Mouse (Mus musculus) hindbrain, embryonic 12.5 days (tissue): ENCODE data around the gene Tspan33. TPM values are rescaled to one million over a fixed set of nuclear protein-coding genes. Genes with fewer than 3 reads are reported as not detected.
A peak's percentile ranks its signal among the peaks of the same experiment; 100 is the strongest.
"Not testable (repeated sequence)": the region's sequence is repeated elsewhere in the genome, so short reads cannot be mapped to it uniquely, and the experiment has no call there.

ENCODE experiments used
- ATAC-seq: fragments of 200-750 bp; cut with Nextera tagmentation; 2 replicates; pipeline ENCODE4 v1.8.0; 2017; ENCODE audit warnings: moderate TSS enrichment; ENCODE audit not compliant: low FRiP score
- H3K27ac ChIP-seq: fragments of 300-500 bp; sonication (generic); 2 replicates; pipeline ENCODE4 v1.5.1; 2016; ENCODE audit warnings: mild to moderate bottlenecking
- H3K27me3 ChIP-seq: fragments of 300-500 bp; sonication (generic); 2 replicates; pipeline ENCODE4 v1.6.1; 2016; ENCODE audit warnings: mild to moderate bottlenecking
- H3K36me3 ChIP-seq: fragments of 300-500 bp; sonication (generic); 2 replicates; pipeline ENCODE4 v1.6.1; 2016; ENCODE audit warnings: mild to moderate bottlenecking
- H3K4me1 ChIP-seq: fragments of 300-500 bp; sonication (generic); 2 replicates; pipeline ENCODE4 v1.6.1; 2016
- H3K4me2 ChIP-seq: fragments of 300-500 bp; sonication (generic); replicated peaks from 2 replicates; pipeline ENCODE4 v1.6.1; 2016; ENCODE audit warnings: mild to moderate bottlenecking
- H3K4me3 ChIP-seq: fragments of 300-500 bp; sonication (generic); 2 replicates; pipeline ENCODE4 v1.5.1; 2016; ENCODE audit warnings: mild to moderate bottlenecking
- H3K9ac ChIP-seq: fragments of 300-500 bp; sonication (generic); 2 replicates; pipeline ENCODE4 v1.6.1; 2016; ENCODE audit warnings: mild to moderate bottlenecking, moderate library complexity
- H3K9me3 ChIP-seq: fragments of 300-500 bp; sonication (generic); replicated peaks from 2 replicates; pipeline ENCODE4 v1.6.1; 2016; ENCODE audit warnings: mild to moderate bottlenecking
- WGBS: fragments of 180-500 bp; shearing (Covaris S2); methylation state at CpG from one replicate; pipeline ENCODE4 v1.1.7; 2016; 5-methylcytosine and 5-hydroxymethylcytosine counted together
- polyA plus RNA-seq: library from polyadenylated mRNA; unstranded; fragments of >200 nt; fragmentation: Nextera tagmentation; extraction: Ambion mirVana; gene quantifications from 2 replicates; pipeline ENCODE4 v1.2.1, GENCODE M21; 2016

The Tspan33 gene
- polyA plus RNA-seq, 1 experiment from 2014 or later: 9.2 TPM

DNA sequence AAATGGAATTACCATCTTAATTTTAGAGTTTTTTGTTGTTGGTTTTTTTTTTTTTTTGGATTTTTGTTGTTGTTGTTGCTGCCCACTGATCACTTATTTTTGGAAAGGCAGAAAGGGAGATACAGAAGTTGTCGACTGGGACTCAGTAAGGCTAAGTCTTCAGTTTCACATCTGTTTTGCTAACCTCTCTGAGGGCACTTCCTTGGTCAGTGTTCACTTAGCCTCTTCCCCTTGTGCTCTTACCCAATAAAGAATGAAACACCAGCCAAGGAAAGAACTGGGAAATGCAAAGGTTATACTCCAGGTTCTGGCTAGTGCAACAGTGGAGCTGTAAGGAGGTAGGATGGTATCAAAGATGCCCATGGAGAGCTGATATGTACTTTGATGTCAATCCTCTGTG, 35.5 kb downstream of the Tspan33 start:
- Histone ChIP-seq H3K27me3 (no peaks in the 10 kb centered on the region), H3K9me3 (no peaks in the 10 kb centered on the region), H3K4me1 (no peaks in the 10 kb centered on the region), H3K9ac (no peak overlapping the region), H3K4me2 (no peak overlapping the region), H3K4me3 (no peak overlapping the region), H3K36me3 (no peaks in the 10 kb centered on the region), H3K27ac (no peak overlapping the region)
- WGBS: 86% methylated on average over 1 of the region's 1 CpGs
- ATAC-seq: no peak

- peak within 1 kb of the TSS; percentile 94 for H3K4me3 ChIP-seq
- H3K4me2 ChIP-seq: peak within 1 kb of the TSS; percentile 84
- peak within 1 kb of the TSS; percentile 91 for H3K27ac ChIP-seq
- H3K36me3 ChIP-seq: 0 out of 2 replicates have a peak, but pooled peaks cover 3% of the 10 kb centered on the region
- no peaks in the 10 kb centered on the region for H3K27me3 ChIP-seq
- H3K9ac ChIP-seq: peak within 1 kb of the TSS; percentile 96
- WGBS: under 1% methylated on average over 23 of the region's 30 CpGs
- peaks cover 16% of the 10 kb centered on the region for H3K4me1 ChIP-seq
- peak; percentile 95 for ATAC-seq
- H3K9me3 ChIP-seq: no peaks in the 10 kb centered on the region
Observed at GRCm38 (mm10) chr6:29735336-29735688, 41.3 kb downstream of the Tspan33 start, which contains the start of gene Smo. Gene Smo (plus strand): TSS chr6:29735503.

- peaks cover 18% of the 10 kb centered on the region for H3K4me1 ChIP-seq
- H3K9ac ChIP-seq: peak overlapping the region; percentile 96
- peak overlapping the region; percentile 91 for H3K27ac ChIP-seq
- H3K4me2 ChIP-seq: peak overlapping the region; percentile 84
- under 1% methylated on average over 75 of the region's 75 CpGs for whole genome bisulfite sequencing
- H3K4me3 ChIP-seq: peak overlapping the region; percentile 94
- no peaks in the 10 kb centered on the region for H3K9me3 ChIP-seq
- peak; percentile 88 for ATAC-seq
- H3K36me3 ChIP-seq: 0 out of 2 replicates have a peak, but pooled peaks cover 3% of the 10 kb centered on the region
- H3K27me3 ChIP-seq: no peaks in the 10 kb centered on the region
Observed at GRCm38 (mm10) chr6:29735689-29736451, 41.8 kb downstream of the Tspan33 start.

- 0 out of 2 replicates have a peak, but pooled peaks cover 3% of the 10 kb centered on the region for H3K36me3 ChIP-seq
- peak overlapping the region; percentile 84 for H3K4me2 ChIP-seq
- 20% methylated on average over 13 of the region's 13 CpGs for WGBS
- H3K27ac ChIP-seq: peak overlapping the region; percentile 91
- ATAC-seq: no peak
- H3K27me3 ChIP-seq: no peaks in the 10 kb centered on the region
- H3K9ac ChIP-seq: peak overlapping the region; percentile 96
- H3K4me1 ChIP-seq: peaks cover 18% of the 10 kb centered on the region
- no peaks in the 10 kb centered on the region for H3K9me3 ChIP-seq
- H3K4me3 ChIP-seq: peak overlapping the region; percentile 94
Observed at GRCm38 (mm10) chr6:29736610-29737458, 42.8 kb downstream of the Tspan33 start.

DNA sequence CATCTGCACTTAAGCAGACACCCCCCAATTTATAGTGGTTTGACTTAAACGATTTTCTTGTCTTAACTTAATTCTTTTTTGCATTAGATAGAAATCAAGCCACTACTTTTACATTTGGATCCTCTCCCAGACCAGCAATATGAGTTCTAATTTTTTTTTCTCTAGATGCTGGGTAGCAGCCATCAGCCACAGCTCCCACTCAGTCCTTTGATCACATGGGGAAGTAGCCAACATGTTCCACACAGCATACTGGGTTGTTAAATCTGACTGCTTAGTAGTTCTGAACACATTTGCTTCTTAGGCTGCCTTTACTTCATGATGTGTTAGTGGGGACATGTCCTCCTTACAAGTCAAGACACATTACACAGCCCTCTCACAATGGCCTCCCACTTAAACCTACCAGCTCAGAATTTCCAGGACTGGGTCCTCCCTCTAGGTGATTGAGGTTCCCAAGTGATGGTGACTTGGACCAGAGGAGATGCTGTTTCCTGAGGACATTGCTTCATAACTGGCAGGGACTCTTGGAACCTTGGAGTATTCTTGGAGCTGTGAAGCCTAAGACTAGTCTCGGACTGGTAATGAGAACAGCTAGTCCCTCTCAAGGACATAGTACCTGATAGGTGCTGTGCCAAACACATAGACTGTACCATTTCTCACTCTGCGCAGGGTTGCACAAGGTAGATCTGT, 57.6 kb downstream of the Tspan33 start:
- peaks cover 8% of the 10 kb centered on the region; the same call in 1 of the 2 replicates for H3K9me3 ChIP-seq
- ATAC-seq: no peak
- WGBS: 87% methylated on average over 3 of the region's 3 CpGs

DNA sequence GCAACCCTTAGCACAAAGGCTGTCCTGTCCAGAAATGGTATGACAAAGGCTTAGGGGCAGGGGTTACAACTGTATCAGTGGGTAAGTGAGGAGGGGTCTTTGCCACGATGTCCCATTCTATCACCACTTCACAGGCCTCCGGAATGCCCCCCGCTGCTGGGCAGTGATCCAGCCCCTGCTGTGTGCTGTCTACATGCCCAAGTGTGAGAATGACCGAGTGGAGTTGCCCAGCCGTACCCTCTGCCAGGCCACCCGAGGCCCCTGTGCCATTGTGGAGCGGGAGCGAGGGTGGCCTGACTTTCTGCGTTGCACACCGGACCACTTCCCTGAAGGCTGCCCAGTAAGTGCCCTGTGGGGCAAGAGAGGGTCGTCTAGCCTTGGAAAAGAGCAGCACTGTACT, 59.3 kb downstream of the Tspan33 start:
- no peaks in the 10 kb centered on the region for H3K27me3 ChIP-seq
- no peak for ATAC-seq
- no peak overlapping the region for H3K9ac ChIP-seq
- H3K27ac ChIP-seq: no peak overlapping the region
- peaks cover 39% of the 10 kb centered on the region for H3K36me3 ChIP-seq
- H3K4me2 ChIP-seq: no peak overlapping the region
- no peaks in the 10 kb centered on the region for H3K4me1 ChIP-seq
- 89% methylated on average over 11 of the region's 11 CpGs for WGBS
- 0 out of 2 replicates have a peak, but pooled peaks cover under 1% of the 10 kb centered on the region for H3K9me3 ChIP-seq
- H3K4me3 ChIP-seq: no peak overlapping the region

More for the DNA sequence above, 57.6 kb downstream of the Tspan33 start:
- Histone ChIP-seq H3K4me3 (no peak overlapping the region), H3K4me2 (no peak overlapping the region), H3K27me3 (no peaks in the 10 kb centered on the region), H3K4me1 (no peaks in the 10 kb centered on the region), H3K27ac (no peak overlapping the region), H3K9ac (no peak overlapping the region), H3K36me3 (peaks cover 22% of the 10 kb centered on the region)

- H3K9me3 ChIP-seq: no peaks in the 10 kb centered on the region
- no peak overlapping the region for H3K9ac ChIP-seq
- ATAC-seq: no peak
- H3K36me3 ChIP-seq: peaks cover 52% of the 10 kb centered on the region
- no peak overlapping the region for H3K4me3 ChIP-seq
- no peaks in the 10 kb centered on the region for H3K27me3 ChIP-seq
- no peaks in the 10 kb centered on the region for H3K4me1 ChIP-seq
- no peak overlapping the region for H3K27ac ChIP-seq
- no peak overlapping the region for H3K4me2 ChIP-seq
- WGBS: 94% methylated on average over 5 of the region's 5 CpGs
Observed at GRCm38 (mm10) chr6:29756001-29756400, 62.0 kb downstream of the Tspan33 start.

DNA sequence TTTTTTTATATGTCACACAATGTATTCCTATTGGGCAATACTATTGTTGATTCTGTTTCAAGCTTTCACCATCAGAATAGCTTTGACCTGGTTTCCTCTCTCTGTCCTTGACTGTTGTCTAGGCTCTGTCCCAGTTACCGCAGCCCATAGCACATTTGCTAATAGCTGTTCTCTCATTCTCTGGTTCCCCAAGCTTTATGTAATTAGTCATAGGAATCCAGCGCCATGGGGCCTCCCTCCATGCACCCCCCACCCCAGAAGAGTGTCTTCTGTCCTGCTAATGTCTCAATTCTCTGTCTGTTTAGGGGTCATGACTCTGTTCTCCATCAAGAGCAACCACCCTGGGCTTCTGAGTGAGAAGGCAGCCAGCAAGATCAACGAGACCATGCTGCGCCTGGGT, 62.5 kb downstream of the Tspan33 start:
- no peak for ATAC-seq
- Histone ChIP-seq H3K4me3 (no peak overlapping the region), H3K4me1 (no peaks in the 10 kb centered on the region), H3K36me3 (peaks cover 55% of the 10 kb centered on the region), H3K4me2 (no peak overlapping the region), H3K9me3 (no peaks in the 10 kb centered on the region), H3K27ac (no peak overlapping the region), H3K9ac (no peak overlapping the region), H3K27me3 (no peaks in the 10 kb centered on the region)
- WGBS: 92% methylated on average over 4 of the region's 4 CpGs

GRCm38 (mm10) chr6:29758417-29758816, 64.4 kb downstream of the Tspan33 start:
- ATAC-seq: no peak
- H3K9ac ChIP-seq: no peak overlapping the region
- no peaks in the 10 kb centered on the region for H3K27me3 ChIP-seq
- no peaks in the 10 kb centered on the region for H3K4me1 ChIP-seq
- H3K4me2 ChIP-seq: no peak overlapping the region
- H3K27ac ChIP-seq: no peak overlapping the region
- H3K36me3 ChIP-seq: peaks cover 58% of the 10 kb centered on the region
- no peak overlapping the region for H3K4me3 ChIP-seq
- WGBS: 38% methylated on average over 4 of the region's 4 CpGs
- no peaks in the 10 kb centered on the region for H3K9me3 ChIP-seq

DNA sequence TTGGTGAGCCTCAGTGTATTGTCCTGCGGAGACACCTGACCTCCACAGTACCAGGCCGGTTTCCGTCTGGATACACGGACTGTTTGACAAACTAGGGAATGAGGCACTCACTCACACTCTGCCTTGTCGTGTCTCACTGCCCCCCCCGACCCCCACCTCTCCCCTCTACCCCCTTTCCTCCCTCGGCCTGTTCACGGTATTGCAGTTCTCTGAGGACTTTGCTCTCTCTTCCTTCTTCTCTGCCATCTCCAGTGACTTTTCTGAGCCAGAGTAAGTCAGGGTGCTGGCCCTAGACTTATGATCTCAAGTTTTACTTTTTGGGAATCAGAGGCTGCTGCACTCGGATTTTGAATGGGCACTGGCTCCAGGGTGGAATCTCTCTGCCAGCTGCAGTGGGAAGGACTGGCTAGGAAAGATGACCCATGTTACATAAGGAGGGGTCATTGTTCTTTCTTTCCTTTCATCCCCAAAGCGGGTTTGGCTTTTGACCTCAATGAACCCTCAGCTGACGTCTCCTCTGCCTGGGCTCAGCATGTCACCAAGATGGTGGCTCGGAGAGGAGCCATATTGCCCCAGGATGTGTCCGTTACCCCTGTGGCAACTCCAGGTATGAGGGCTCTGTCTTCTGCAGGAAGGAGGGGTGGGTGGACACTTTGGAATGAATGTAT, 65.1 kb downstream of the Tspan33 start:
- Histone ChIP-seq H3K9me3 (no peaks in the 10 kb centered on the region), H3K9ac (no peak overlapping the region)

DNA sequence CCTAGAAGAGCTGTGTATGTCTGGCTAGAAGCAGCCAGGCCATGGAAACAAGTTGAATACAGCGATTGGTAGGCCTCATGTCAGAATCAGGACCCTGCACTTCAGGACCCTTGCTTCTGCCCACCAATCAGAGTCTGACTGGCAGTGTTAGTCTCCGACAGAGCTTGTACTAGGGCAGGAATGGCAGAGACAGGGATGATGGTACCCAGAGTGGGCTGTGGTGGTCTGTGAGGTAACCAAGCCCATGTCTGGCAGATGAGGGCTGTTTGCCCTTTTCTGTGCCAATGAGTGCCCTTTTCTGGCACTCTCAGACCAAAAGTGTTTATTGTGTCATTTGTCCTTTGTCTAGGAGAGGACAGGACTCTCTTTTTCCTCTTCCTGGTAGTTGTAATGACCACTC, 66.4 kb downstream of the Tspan33 start:
- H3K9ac ChIP-seq, H3K4me3 ChIP-seq, H3K9me3 ChIP-seq, H3K27ac ChIP-seq, H3K27me3 ChIP-seq, ATAC-seq, H3K4me1 ChIP-seq, H3K4me2 ChIP-seq: not testable (repeated sequence)
- 96% methylated on average over 2 of the region's 2 CpGs for WGBS
- H3K36me3 ChIP-seq: peaks cover 40% of the 10 kb centered on the region

More for the DNA sequence above, 65.1 kb downstream of the Tspan33 start:
- H3K4me2 ChIP-seq: no peak overlapping the region
- no peak for ATAC-seq
- no peak overlapping the region for H3K4me3 ChIP-seq
- no peak overlapping the region for H3K27ac ChIP-seq
- peaks cover 52% of the 10 kb centered on the region for H3K36me3 ChIP-seq
- 81% methylated on average over 13 of the region's 13 CpGs for WGBS
- H3K4me1 ChIP-seq: no peaks in the 10 kb centered on the region
- no peaks in the 10 kb centered on the region for H3K27me3 ChIP-seq
